Mouse (Mus musculus) colon, adult 2 months (tissue): Measurements from ENCODE around the gene Syt6. TPM values are rescaled to one million over a fixed set of nuclear protein-coding genes. Genes with fewer than 3 reads are reported as not detected.

Experiments
- polyA plus RNA-seq: library from polyadenylated mRNA; depleted of rRNA; stranded (reverse); fragments of >200 nt; gene quantifications from 2 replicates; pipeline ENCODE4 v1.2.3, GENCODE M21; 2012; rRNA removed

Syt6 gene
- polyA plus RNA-seq: 2.2 and 2.3 TPM in 2 replicates

DNA sequence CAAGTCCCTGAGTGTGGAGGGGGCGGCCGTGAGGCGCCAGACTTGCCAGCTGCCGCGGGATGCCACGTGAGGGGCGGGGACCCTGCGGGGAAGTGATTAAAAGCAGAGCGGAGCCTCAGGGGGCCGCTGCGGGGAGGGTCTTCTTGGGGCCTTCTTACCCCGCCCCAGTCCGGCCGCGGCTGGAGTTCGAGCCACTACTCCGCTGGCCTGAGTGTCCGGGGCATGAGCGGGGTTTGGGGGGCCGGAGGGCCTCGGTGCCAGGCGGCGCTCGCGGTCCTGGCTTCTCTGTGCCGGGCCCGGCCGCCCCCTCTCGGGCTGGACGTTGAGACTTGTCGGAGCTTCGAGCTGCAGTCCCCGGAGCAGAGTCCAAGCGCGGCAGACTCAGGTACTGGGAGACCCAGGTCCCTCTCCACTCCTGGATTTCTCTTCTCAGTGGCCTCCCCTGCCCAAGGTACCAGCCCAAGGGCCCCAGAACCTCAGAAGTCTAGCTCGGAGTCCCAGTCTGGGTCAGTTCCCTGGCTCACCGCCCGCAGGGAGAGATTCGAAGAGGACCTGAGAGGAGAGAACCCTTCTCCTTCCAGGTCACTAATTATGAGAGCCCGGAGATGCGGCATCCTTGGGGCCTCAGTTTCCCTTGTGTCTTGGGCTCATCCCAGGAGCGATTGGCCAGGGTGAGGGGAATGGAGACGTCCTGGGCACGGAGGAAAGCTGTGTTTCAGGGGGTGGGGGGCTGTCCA, at the start of gene Syt6:
Syt6 (plus strand) TSS at position 76 of the 737 bp plus-strand sequence.

DNA sequence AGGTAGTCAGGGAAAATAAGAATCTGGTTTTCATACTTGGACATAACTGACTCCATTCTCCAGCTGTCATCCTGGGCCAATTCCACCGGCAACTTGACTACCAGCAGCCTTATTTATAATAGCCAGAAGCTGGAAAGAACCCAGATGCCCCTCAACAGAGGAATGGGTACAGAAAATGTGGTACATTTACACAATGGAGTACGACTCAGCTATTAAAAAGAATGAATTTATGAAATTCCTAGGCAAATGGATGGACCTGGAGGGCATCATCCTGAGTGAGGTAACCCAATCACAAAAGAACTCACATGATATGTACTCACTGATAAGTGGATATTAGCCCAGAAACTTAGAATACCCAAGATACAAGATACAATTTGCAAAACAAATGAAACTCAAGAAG, 70.9 kb downstream of the Syt6 start, which contains the start of gene Atg4a-ps:
Atg4a-ps (minus strand) TSS at position 101 of the 400 bp plus-strand sequence.

Other genes starting within 250 kb of the Syt6 start
- not detected in 2 replicates for gene Atg4a-ps, start 70.8 kb downstream of the Syt6 start, polyA plus RNA-seq
- 8.6 and 9.5 TPM in 2 replicates for gene Olfml3, start 162.8 kb downstream of the Syt6 start, polyA plus RNA-seq
- gene Gm10964, start 164.1 kb downstream of the Syt6 start, polyA plus RNA-seq: not detected in 2 replicates
- 71.6 and 85.3 TPM in 2 replicates for gene Hipk1, start 216.3 kb downstream of the Syt6 start, polyA plus RNA-seq
- gene Dclre1b, start 234.2 kb downstream of the Syt6 start, polyA plus RNA-seq: 16.0 and 19.6 TPM in 2 replicates
- 9.0 and 9.1 TPM in 2 replicates for gene Ap4b1, start 234.3 kb downstream of the Syt6 start, polyA plus RNA-seq
- gene Gm43064, start 234.3 kb downstream of the Syt6 start, polyA plus RNA-seq: not detected in 2 replicates